Mouse (Mus musculus): ENCODE results near the gene Nr2c2ap.

The Nr2c2ap gene

DNA sequence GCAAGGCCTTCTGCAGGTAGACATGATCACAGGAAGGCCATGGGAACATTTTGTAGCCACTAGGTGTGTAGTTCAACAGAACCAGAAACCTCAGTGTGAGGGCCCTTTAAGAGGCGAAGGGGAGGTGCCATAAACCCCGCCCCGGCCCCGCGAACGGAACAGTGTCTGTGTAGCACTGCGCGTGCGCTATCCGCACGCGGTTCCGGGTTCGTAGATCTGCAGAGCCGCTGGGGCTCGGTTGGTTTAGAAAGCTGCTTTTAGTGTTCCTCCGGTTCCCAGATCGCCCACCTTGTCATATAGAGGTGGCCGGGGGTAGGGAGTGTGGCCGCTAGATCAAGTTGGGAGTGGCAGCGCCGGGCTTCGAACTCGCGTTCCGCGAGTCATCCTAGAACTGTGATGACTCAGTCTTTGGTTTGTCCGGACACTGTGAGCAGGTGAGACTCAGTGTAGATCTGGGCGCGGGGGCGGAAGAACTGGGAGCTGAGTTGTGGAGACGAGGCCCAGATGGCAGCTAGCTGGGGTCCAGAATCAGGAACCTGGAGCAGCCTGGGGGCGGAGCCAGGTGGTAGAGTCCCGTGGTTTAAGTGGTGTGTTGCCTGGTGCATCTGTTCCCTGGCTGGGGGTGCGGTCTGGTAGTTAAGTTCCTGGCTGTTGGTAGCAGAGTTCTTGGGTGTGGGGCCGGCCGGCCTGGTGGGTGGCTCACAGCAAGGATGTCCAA is at the start of gene Nr2c2ap:
TSS of gene Nr2c2ap (plus strand) at position 168 of the 718 bp plus-strand sequence.
- peak; percentile 68 for DNase-seq (ENCODE audit: low read depth, low spot score)

DNA sequence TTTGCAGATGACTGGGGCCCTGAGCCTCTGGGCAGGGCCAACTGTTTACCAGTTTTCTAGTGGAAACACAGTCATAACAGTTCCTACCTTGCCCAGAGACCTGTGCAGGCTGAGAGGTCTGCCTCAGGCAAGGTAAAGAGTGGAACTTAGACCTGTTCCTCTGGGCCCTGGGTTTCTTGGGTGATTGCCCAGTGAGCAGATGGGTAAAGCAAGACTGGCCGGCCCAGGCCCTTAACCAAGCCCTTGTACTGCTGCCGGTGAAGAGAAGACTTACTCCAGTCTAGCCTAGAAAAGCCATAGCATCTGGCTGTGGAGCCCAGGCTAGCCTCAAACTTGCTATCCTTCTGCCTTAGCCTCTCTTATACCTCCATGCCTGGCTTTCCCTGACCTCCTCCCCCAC is 49.2 kb upstream of the Nr2c2ap start:
- DNase-seq (ENCODE audit: low read depth, low spot score): no peak

DNA sequence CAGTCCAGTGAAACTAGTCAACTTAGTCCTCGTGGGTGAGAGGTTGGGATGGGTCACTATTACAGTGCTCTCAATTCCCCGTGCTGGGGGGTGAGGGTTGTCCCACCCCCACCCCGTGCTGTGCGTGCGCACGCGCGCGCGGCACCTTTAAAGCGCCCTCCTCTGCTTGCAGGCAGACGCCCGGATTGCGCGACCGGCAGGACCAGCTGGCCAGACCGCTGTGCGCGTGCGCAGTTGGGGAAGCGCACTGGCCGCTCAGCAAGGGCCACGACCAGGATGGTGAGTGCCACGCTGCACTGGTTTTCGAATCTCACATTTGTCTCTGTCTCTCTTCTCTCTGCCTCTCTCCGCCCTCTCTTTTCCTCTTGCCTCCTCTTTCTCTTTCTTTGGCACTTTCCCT is 47.8 kb upstream of the Nr2c2ap start, which contains the start of gene Hapln4:
TSS of gene Hapln4 (plus strand) at position 173 of the 400 bp plus-strand sequence.
- DNase-seq (ENCODE audit: low read depth, low spot score): no peak

DNA sequence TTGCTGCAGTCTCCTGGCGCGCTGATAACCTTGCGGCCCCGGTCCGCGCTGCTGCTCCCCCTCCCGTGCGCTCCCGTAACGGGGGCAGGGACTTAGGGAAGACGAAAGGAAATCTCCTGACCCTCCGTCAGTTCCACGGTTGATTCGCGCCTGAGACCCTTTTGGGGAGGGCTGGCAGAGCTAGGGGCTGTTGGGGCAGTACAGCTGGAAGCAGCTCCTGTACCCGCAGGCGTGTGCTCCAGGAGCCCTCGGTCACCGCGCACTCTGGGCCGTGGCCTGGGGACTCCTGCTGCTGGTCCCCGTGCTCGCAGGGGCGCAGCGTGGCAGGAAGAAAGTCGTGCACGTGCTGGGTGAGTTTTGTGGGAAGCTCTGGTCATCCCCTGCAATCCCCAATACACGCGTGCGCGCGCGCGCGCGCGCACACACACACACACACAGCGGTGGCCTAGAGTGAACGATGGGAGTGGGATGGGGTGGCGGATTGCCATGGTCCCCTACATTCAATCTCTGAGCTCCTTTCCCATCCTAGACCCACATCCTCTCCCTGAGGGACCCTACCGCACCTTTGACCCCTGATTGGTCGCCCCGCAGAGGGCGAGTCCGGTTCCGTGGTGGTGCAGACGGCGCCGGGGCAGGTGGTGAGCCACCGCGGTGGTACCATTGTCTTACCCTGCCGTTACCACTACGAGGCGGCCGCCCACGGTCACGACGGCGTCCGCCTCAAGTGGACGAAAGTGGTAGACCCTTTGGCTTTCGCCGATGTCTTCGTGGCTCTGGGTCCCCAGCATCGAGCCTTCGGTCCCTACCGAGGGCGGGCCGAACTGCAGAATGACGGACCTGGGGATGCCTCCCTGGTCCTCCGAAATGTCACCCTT is 46.7 kb upstream of the Nr2c2ap start:
- no peak for DNase-seq (ENCODE audit: low read depth, low spot score)

DNA sequence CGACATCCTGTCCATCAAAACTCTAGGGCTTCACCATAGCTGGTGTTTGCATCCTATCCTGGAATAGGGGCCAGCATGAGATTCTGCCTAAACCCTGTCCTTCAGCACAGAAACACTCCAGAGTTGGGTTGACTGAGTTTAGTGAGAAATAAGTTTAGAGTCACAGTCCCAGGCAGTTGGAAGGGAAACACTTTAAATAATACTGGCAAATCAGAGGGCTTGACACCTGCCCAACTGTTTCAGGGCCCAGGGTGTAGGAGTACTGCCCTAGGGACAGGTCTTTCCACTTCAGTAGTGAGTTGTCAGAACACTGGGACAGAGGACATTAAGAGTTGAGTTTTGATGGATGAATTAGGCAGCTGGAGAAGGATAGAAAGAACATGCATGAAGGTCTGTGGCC is 45.0 kb upstream of the Nr2c2ap start:
- DNase-seq (ENCODE audit: low read depth, low spot score): no peak

DNA sequence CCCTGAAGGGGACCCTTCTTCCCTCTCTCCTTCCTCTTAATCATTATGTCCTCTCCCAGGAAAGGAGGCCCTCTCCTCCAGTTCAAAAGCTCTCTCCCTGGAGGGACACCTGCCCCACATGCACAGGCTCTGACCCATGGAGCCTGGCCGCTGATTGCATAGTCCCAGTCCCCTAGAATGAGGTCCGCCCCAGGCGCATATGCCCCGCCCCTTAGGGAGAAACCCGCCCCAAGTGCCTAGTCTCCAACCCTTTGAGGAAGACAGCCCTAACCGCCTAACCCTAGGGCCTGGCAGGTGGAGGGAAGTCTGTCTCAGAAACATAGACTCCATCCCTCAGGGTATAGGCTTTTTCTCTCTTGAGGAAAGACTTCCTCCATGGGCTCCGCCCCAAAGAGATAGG is 43.9 kb upstream of the Nr2c2ap start:
- no peak for DNase-seq (ENCODE audit: low read depth, low spot score)

DNA sequence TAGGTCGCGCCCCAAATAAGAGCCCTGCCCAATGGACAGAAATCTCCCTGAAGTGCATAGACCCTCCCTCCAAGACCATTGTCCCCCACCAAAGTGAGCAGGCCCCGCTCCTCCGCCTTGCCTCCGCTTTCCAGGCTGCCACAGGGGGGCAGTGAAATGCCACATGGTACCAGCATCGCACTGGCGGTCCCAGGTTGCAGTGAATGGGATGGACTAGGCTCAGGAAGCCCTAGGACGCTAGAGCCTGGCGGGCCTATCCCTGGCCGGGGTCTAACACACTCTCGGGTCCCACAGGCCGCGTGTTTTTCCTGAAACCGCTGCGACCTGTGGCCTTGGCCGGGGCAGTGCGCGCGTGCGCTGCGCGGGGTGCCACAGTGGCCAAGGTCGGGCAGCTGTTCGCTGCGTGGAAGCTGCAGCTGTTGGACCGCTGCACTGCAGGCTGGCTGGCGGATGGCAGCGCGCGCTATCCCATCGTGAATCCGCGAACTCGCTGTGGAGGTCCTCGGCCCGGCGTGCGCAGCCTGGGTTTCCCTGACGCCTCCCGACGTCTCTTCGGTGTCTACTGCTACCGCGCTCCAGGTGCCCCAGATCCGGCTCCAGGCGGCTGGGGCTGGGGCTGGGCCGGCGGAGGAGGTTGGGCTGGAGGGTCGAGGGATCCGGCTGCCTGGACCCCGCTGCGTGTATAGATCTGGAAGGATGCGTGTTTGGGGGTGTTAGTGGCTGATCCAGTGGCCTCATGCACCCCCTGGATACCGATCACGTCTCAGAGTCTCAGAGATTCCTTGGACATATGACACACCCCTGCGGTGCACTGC is 43.1 kb upstream of the Nr2c2ap start:
- DNase-seq (ENCODE audit: low read depth, low spot score): no peak

DNA sequence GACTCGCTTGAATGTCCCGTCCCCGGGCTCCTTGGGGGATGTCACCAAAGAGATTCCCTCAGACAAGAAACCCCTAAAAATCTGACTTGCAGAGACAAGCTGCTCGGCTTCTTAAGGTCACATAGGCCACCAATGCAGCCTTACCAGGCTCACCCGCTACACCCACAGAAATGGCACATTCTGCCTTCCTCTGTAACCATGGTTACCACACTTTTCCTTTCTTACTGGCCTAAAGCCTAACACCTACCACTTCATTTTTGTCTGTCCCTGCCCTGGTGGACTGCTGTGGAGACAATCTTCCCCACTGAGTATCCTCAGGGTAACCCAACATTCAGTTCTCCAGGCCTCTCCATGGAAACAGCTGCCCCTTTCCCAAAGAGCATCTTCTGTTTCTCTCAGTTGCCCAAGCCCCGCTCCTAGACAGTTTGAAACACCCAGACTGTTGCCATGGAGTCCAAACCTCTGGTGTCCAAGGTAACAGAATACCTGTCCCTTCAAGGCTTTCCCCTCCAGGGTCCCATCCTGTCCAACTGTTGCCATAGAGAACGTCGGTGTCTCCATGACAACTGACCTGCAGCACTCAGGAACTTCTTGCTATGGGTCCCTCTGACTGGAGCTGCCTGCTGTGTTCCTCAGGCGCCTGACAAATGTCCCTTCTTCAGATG is 41.7 kb upstream of the Nr2c2ap start:
- DNase-seq (ENCODE audit: low read depth, low spot score): no peak

DNA sequence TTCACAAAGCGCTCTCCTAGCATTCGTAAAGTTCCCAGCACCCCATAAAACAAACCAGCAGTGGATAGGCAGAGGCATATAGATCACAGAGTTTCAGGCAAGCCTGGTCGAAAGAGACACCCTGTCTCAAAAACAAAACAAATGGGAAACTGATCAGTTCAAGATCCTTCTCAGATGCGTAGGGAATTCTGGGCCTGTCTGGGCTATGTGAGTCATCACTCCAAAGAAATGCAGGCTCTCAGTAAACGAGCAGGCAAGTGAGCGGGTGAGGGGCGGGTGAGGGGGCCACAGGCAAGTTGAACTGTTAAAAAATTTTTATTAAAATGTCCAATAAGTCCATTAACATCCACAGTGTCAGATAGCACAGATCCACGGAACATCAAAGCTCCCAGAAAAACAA is 38.3 kb upstream of the Nr2c2ap start:
- no peak for DNase-seq (ENCODE audit: low read depth, low spot score)

DNA sequence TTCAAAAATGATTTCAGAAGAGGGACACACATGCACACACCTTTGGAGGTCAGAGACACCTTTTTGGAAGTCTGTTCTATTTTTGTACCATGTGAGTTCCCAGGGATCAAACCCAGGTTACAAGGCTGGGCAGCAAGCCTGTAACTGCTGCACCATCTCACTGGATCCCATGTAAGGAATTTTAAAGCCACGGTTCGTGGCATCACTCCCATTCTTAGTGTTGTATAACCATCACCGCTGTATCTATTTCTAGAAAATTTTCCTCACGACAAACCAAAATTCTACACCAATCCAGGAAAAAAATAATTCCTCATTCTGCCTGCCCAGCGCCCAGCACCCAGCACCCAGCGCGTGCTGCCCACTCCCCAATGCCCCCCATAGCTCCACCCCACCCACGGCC is 31.9 kb upstream of the Nr2c2ap start:
- DNase-seq (ENCODE audit: low read depth, low spot score): no peak

DNA sequence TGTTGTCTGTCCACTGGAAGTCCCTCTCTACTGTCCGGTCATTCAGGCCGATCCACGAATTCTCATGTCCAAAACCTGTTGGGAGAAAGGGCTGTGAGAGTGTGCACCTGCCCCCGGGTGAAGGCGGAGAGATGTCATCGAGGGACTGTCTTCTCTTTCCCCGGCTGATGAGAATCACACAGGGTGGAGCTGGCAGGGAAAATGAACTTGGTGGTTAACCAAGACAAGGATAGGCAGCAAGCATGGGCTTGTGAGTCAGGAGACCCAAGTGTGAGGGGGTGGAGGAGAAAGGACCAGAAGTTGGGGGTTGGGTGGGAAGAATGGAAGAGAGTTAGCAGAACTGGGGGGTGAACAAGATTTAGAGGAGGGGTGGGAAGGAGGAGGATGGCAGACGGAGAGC is 30.9 kb upstream of the Nr2c2ap start:
- DNase-seq (ENCODE audit: low read depth, low spot score): no peak

DNA sequence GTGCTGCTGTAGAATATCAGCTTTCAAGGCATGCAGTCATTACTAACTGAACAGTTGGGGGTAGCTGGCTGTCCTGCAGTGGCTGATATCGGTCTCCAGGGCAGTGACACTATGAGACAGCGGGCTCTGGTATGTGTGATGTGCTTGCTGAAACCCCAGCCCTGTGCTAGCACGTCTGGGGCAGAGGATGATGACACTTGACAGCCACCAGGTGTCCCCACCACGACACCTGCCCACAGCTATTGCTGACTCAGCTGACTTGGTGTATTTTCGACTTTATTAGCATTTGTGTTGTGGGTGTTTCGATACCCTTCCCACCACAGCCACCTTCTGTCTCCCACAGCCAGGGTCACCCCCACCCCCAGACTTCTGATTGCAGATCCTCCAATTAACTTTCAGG is 26.6 kb upstream of the Nr2c2ap start:
- no peak for DNase-seq (ENCODE audit: low read depth, low spot score)

DNA sequence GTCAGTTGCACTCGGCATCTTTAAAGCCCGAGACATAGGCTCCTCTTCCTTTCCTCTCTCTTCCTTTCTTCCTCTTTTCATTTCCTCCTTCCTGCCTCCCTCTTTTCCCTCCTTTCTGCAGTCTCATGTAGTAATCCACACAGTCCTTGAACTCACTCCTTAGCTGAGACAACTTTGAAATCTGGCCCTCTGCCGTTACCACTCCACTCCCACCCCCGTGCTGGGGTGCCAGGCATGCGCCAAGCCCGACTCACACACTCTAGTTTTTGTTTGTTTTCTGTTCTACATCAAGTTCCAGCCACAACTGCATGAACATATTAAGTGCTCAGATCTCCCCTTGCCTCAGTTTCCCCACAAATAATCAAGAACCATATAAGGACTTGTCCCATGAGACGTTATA is 26.2 kb upstream of the Nr2c2ap start:
- no peak for DNase-seq (ENCODE audit: low read depth, low spot score)

DNA sequence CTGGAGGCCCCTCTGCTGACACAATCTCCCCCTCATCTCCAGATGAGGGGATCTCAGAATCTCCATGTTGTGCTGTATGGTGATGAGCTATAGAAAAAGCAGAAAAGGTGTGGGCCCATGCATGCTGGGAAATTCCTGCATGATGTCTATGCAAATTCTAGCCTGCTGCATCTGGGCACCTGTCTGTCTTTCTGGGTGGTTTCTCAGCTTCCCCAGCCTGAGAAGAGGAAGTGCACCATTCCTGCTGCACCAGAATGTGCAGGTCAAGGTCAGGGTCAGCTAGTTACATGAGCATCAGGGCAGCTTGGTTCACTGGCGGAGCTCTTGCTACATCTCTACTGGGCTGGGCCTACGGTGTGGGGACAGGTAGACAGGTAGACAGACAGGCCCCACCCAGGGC is 20.7 kb upstream of the Nr2c2ap start:
- no peak for DNase-seq (ENCODE audit: low read depth, low spot score)

DNA sequence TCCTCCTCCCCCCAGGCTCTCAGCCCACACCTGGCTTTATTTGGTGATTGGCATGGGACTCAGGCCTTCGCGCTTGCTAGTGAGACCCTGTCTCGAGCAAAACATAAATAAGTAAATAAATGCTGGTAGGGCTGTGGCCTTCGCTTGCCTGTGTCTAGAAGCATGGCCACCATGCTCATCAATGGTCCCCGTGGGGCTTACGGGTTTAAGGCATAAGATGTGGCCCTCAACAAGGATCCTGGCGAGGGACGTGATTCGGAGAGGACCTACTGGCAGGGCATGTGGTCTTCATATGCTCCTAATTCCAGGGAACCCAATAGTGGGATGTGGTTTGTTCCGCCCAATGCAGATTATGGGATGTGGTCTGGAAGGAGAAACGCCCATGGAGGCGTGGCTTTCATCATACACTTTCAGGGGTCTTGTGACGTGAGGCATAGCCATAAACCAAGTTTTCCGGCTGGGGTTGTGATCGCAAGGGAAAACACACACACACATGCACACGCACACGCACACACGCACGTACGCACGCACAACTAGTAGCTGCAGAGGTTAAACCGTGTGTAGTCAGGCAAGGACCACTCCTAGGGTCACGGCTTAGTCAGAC is 19.8 kb upstream of the Nr2c2ap start:
- no peak for DNase-seq (ENCODE audit: low read depth, low spot score)

DNA sequence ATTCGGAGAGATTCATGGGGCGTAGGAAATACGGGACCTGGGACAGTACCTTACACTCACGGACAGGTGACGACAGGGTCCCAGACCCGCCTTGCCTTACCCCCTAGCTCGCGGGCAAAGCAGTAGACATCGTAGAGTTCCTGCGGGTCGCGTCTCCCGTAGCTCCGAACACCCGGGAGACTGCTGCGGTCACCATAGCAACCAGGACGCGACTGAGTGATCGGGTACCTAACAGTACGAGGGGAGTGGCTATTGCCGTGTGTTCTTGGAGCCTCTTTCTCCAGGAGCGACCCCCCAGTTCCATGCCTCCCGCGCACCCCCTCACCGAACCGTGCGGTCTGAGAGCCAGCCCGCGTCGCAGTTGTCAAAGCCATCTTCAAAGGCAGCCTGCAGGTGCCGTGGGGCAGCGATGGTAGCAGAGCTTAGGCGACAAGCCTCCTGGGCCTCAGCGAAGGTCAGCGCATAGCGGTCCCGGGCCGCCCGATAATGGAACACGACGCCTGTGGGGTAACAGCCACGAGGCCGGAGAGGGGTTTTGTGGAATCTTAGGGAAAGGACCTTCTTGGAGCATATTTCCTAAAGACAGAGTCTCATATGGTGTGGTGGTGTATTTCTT is 18.6 kb upstream of the Nr2c2ap start:
- no peak for DNase-seq (ENCODE audit: low read depth, low spot score)

DNA sequence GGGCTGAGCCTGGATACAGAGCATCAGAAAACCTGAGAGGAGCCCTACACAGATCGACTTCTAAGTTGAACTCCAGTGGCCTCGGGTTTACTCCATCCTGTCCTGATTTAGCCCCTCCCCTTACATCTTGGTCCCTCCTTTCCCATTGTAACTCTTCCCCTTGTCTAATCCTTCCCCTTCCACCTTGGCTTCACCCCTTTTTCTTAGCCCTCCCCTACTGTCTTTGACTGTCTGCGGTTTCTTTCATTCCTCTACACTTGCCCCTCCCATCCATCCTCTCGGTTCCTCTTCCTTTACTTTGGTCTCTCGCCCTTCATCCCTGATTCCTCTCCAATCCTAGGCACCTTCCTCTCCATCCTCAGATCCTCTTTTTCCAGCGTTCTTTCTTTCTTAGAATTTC is 16.6 kb upstream of the Nr2c2ap start:
- no peak for DNase-seq (ENCODE audit: low read depth, low spot score)

DNA sequence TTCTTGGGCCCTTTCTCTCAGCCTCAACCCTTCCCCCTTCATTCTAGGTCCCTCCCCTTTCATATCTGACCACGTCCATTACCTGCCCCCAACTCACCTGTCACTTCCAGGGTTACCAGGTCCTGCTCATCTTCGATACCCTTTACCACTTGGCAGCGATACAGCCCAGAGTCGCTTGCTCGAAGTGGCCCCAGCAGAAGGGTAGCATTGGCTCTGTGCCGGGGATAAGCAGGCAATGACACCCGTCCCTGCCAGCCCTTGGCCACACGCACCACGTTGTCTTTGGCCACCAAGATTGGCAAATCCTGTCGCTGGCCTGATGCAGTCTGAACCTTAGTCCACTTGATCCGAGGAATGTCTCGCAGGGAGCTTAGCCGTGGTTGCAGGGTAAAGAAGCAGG is 16.2 kb upstream of the Nr2c2ap start:
- DNase-seq (ENCODE audit: low read depth, low spot score): no peak

DNA sequence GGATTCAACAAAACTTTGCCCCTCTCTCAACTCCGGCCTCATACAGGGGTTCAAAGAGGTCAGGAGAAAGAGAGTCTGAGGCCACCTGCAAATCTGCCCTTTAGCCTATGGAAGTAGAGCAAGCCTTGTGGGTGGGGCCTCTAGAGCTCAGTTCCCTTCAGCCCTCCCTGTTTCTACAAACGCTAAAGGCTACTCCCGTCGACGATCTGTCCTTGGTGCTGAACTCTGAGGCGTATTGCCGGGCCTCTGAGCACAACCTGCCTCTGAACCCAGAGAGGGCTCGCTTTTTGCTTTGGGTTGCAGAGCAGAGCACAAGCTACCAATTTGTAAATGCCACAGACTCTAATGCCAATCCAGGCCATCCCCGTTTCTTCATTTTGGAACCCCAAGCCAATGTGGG is 13.5 kb upstream of the Nr2c2ap start:
- DNase-seq (ENCODE audit: low read depth, low spot score): no peak

Measured in c-Kit-negative CD71-positive TER-119-positive erythroid progenitor cells, embryonic 14.5 days (primary cell).